Comparison of ENCODE assay signal across 8 mouse cellular contexts in the genomic region with DNA sequence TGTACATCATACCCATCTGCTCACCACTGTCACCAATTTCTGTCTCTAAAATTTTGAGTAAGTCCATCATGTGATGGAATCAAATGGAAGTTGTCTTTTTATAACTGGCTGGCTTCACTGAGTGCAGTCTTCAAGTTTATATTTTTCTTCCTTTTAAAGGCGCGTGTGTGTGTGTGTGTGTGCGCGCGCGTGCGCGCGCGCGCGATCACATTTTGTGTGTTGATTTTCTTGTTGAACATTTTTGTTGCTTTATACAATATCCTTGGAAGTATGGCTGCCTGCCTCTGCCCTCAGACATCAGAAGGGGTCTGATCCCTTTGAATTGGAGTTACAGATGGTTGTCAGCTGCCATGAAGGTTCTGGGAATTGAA. TPM values are rescaled to one million over a fixed set of nuclear protein-coding genes. Genes with fewer than 3 reads are reported as not detected.
DNase-seq lines count a peak whose midpoint lies in the region; ATAC-seq and TF ChIP-seq lines count a peak whose summit lies in the region.

No protein-coding gene starts in this region.

- peak overlapping the region; percentile 79 for H3K4me3 ChIP-seq in gastrocnemius, adult 2 months
- H3K4me3 ChIP-seq in embryonic facial prominence, embryonic 12.5 days: peak overlapping the region; percentile 87
- H3K4me3 ChIP-seq in limb, embryonic 13.5 days: peak overlapping the region; percentile 98
- H3K4me3 ChIP-seq in stomach, embryonic 15.5 days (replicated peaks): peak overlapping the region; percentile 92

- H3K4me1 ChIP-seq in embryonic facial prominence, embryonic 12.5 days: peaks cover 11% of the 10 kb centered on the region; the same call in 1 of the 2 replicates
- H3K4me1 ChIP-seq in limb, embryonic 13.5 days: peaks cover 17% of the 10 kb centered on the region
- peaks cover 3% of the 10 kb centered on the region; the same call in 1 of the 2 replicates for H3K4me1 ChIP-seq in stomach, embryonic 15.5 days

- peak overlapping the region; percentile 65 for H3K9ac ChIP-seq in embryonic facial prominence, embryonic 12.5 days
- H3K9ac ChIP-seq in limb, embryonic 13.5 days: peak overlapping the region; percentile 78
- H3K9ac ChIP-seq in stomach, embryonic 15.5 days: peak overlapping the region; percentile 74

- intact Hi-C loops in gastrocnemius, adult 2 months (cut with DNase I): loop anchor here (5.0 to 10.0 kb wide), 2 partner anchors 111 to 283 kb away; a partner anchor contains a TSS

- peak overlapping the region; percentile 97 for H3K27ac ChIP-seq in gastrocnemius, adult 2 months
- H3K27ac ChIP-seq in embryonic facial prominence, embryonic 12.5 days: no peak overlapping the region
- H3K27ac ChIP-seq in limb, embryonic 13.5 days: no peak overlapping the region
- peak overlapping the region; percentile 96; the same call in 1 of the 2 replicates for H3K27ac ChIP-seq in stomach, embryonic 15.5 days

- no peaks in the 10 kb centered on the region for H3K27me3 ChIP-seq in embryonic facial prominence, embryonic 12.5 days
- H3K27me3 ChIP-seq in limb, embryonic 13.5 days: no peaks in the 10 kb centered on the region
- no peaks in the 10 kb centered on the region for H3K27me3 ChIP-seq in stomach, embryonic 15.5 days (replicated peaks)

- H3K4me2 ChIP-seq in embryonic facial prominence, embryonic 12.5 days (replicated peaks): peak overlapping the region; percentile 89
- peak overlapping the region; percentile 78 for H3K4me2 ChIP-seq in limb, embryonic 13.5 days (replicated peaks)
- peak overlapping the region; percentile 81 for H3K4me2 ChIP-seq in stomach, embryonic 15.5 days

- H3K36me3 ChIP-seq in embryonic facial prominence, embryonic 12.5 days: peaks cover 24% of the 10 kb centered on the region
- peaks cover 25% of the 10 kb centered on the region for H3K36me3 ChIP-seq in limb, embryonic 13.5 days
- H3K36me3 ChIP-seq in stomach, embryonic 15.5 days: peaks cover 19% of the 10 kb centered on the region

- no peaks in the 10 kb centered on the region for H3K9me3 ChIP-seq in embryonic facial prominence, embryonic 12.5 days
- no peaks in the 10 kb centered on the region for H3K9me3 ChIP-seq in limb, embryonic 13.5 days
- no peaks in the 10 kb centered on the region for H3K9me3 ChIP-seq in stomach, embryonic 15.5 days

- WGBS in embryonic facial prominence, embryonic 12.5 days: 57% methylated on average over 12 of the region's 12 CpGs
- 54% methylated on average over 12 of the region's 12 CpGs for WGBS in limb, embryonic 13.5 days
- 57% methylated on average over 12 of the region's 12 CpGs for WGBS in stomach, embryonic 15.5 days

- TF ChIP-seq CTCF in gastrocnemius, adult 2 months (IDR thresholded peaks at IDR 0.05): no peak

- ATAC-seq in embryonic facial prominence, embryonic 12.5 days (ENCODE audit: insufficient number of reproducible peaks, insufficient read depth, low FRiP score, low TSS enrichment): no peak
- ATAC-seq in limb, embryonic 13.5 days (ENCODE audit: low FRiP score, low read depth): no peak
- no peak for ATAC-seq in stomach, embryonic 15.5 days (ENCODE audit: insufficient read depth, low FRiP score, low read depth)

- DNase-seq in gastrocnemius, adult 2 months: no peak
- DNase-seq in gastrocnemius, postnatal 4 days (ENCODE audit: low spot score in 2 of 2): no peak
- peak; percentile 4 for DNase-seq in 416B (ENCODE audit: low read depth)
- DNase-seq in gastrocnemius, postnatal 25 days: no peak
- no peak for DNase-seq in urinary bladder, postnatal 36 days (ENCODE audit: low spot score in 2 of 2)

RNA-seq across cellular contexts. Expression of a gene that starts 0.8 kb away (rescaled TPM):
- 100 to 1,000 TPM; 393 to 501 TPM for total RNA-seq in gastrocnemius, adult 2 months (2021)
- total RNA-seq in gastrocnemius, postnatal 4 days (2021): 100 to 1,000 TPM; 808 to 874 TPM
- 599 and 634 TPM in 2 replicates for polyA plus RNA-seq in embryonic facial prominence, embryonic 12.5 days (2016; fragmentation: Nextera tagmentation; extraction: Ambion mirVana)
- polyA plus RNA-seq in limb, embryonic 13.5 days (2015; fragmentation: Nextera tagmentation; extraction: Ambion mirVana): 670 and 677 TPM in 2 replicates
- polyA plus RNA-seq in stomach, embryonic 15.5 days (2015; fragmentation: Nextera tagmentation; extraction: Ambion mirVana): 580 and 764 TPM in 2 replicates
- total RNA-seq in gastrocnemius, postnatal 25 days (2021): 100 to 1,000 TPM; 353 to 393 TPM

RNA-seq across cellular contexts. Expression of a gene that starts 16.1 kb away (rescaled TPM):
- 1 to 10 TPM; 1.9 to 2.1 TPM for total RNA-seq in gastrocnemius, adult 2 months (2021)
- 1 to 10 TPM; 1.9 to 2.8 TPM for total RNA-seq in gastrocnemius, postnatal 4 days (2021)
- 14.7 and 15.5 TPM in 2 replicates for polyA plus RNA-seq in embryonic facial prominence, embryonic 12.5 days (2016; fragmentation: Nextera tagmentation; extraction: Ambion mirVana)
- polyA plus RNA-seq in limb, embryonic 13.5 days (2015; fragmentation: Nextera tagmentation; extraction: Ambion mirVana): 13.6 and 16.0 TPM in 2 replicates
- polyA plus RNA-seq in stomach, embryonic 15.5 days (2015; fragmentation: Nextera tagmentation; extraction: Ambion mirVana): 24.6 and 24.7 TPM in 2 replicates
- 1 to 10 TPM; 1.4 to 2.0 TPM for total RNA-seq in gastrocnemius, postnatal 25 days (2021)

Comparison
In these comparisons a context has a peak if more than half of its experiments do, and no peak if none do; other contexts are left out.
1. H3K27ac ChIP-seq: peak in gastrocnemius, adult 2 months (single experiment) and stomach, embryonic 15.5 days (single experiment); none in embryonic facial prominence, embryonic 12.5 days (single experiment) and limb, embryonic 13.5 days (single experiment).
2. Peak in every context shown above with its lines, with median percentiles within 50 percentile points of each other: H3K4me3 ChIP-seq, H3K4me2 ChIP-seq and H3K9ac ChIP-seq.